Mouse (Mus musculus) liver, adult 2 months (tissue): ENCODE results near the gene Gsk3a. TPM values are rescaled to one million over a fixed set of nuclear protein-coding genes. Genes with fewer than 3 reads are reported as not detected.

Experiments
- DNase-seq: peaks from one replicate; pipeline ENCODE4 v3.0.0-alpha.2; 2011; ENCODE audit warnings: low read depth, low spot score; ENCODE audit errors: extremely low read depth
- H3K27ac ChIP-seq: fragments of 200-500 bp; replicated peaks from 2 replicates; pipeline ENCODE4 v1.5.1; 2012; ENCODE audit warnings: low read depth, mild to moderate bottlenecking, control low read depth, inconsistent platforms, low read length; ENCODE audit not compliant: insufficient read depth
- H3K27me3 ChIP-seq: fragments of 200-500 bp; 2 replicates; pipeline ENCODE4 v1.6.1; 2012; ENCODE audit warnings: mild to moderate bottlenecking, moderate library complexity, low read length, inconsistent platforms; ENCODE audit not compliant: control insufficient read depth, insufficient read depth
- H3K36me3 ChIP-seq: fragments of 200-500 bp; 2 replicates; pipeline ENCODE4 v1.6.1; 2012; ENCODE audit warnings: low read length, inconsistent platforms; ENCODE audit not compliant: control insufficient read depth, insufficient read depth
- H3K4me1 ChIP-seq: fragments of 200-500 bp; 2 replicates; pipeline ENCODE4 v1.6.1; 2011; ENCODE audit warnings: low read length; ENCODE audit not compliant: control insufficient read depth, insufficient read depth
- H3K4me3 ChIP-seq: fragments of 200-500 bp; 2 replicates; pipeline ENCODE4 v1.5.1; 2011; ENCODE audit warnings: low read depth, mild to moderate bottlenecking, control low read depth, low read length, moderate library complexity; ENCODE audit not compliant: insufficient read depth
- H3K79me2 ChIP-seq: fragments of 200-500 bp; 2 replicates; pipeline ENCODE4 v1.6.1; 2012; ENCODE audit warnings: inconsistent platforms, mild to moderate bottlenecking, low read length, moderate library complexity; ENCODE audit not compliant: control insufficient read depth, insufficient read depth
- H3K9ac ChIP-seq: fragments of 200-500 bp; 2 replicates; pipeline ENCODE4 v1.6.1; 2012; ENCODE audit warnings: low read depth, mild to moderate bottlenecking, control low read depth, inconsistent platforms, low read length
- CTCF ChIP-seq: fragments of 200-500 bp; IDR thresholded peaks from 2 replicates; pipeline ENCODE4 v1.5.1; 2011; ENCODE audit warnings: low read depth, low read length, control low read depth
- POLR2A ChIP-seq: fragments of 200-500 bp; IDR thresholded peaks from 2 replicates; pipeline ENCODE4 v1.6.1; 2011; ENCODE audit warnings: low read length, control low read depth; ENCODE audit not compliant: insufficient read depth; ENCODE audit errors: extremely low read depth
- WGBS: fragments of 180-500 bp; shearing (Covaris S2); methylation state at CpG from one replicate; pipeline ENCODE4 v1.1.7; 2018; 5-methylcytosine and 5-hydroxymethylcytosine counted together
- polyA plus RNA-seq: library from polyadenylated mRNA; depleted of rRNA; stranded (reverse); fragments of >200 nt; gene quantifications from 2 replicates; pipeline ENCODE4 v1.2.3, GENCODE M21; 2012
- total RNA-seq: library from RNA; depleted of rRNA; stranded (reverse); fragments of >200 nt; gene quantifications from 2 replicates; pipeline ENCODE4 v1.2.3, GENCODE M21; 2014

Gsk3a gene
- total and polyA plus RNA-seq, 2 experiments: 9.1 to 74.5 TPM

- WGBS: 90% methylated on average over 5 of the region's 5 CpGs
- DNase-seq: no peak
- Histone ChIP-seq H3K4me3 (no peak overlapping the region), H3K79me2 (peaks cover 18% of the 10 kb centered on the region; the same call in 1 of the 2 replicates), H3K9ac (no peak overlapping the region), H3K36me3 (no peaks in the 10 kb centered on the region; the same call in 1 of the 2 replicates), H3K27me3 (no peaks in the 10 kb centered on the region), H3K27ac (no peak overlapping the region), H3K4me1 (peaks cover 9% of the 10 kb centered on the region)
- TF ChIP-seq POLR2A: no peak
- TF ChIP-seq CTCF: no peak
These were observed 2.1 kb downstream of the Gsk3a start for GRCm38 (mm10) chr7:25235526-25235925.

DNA sequence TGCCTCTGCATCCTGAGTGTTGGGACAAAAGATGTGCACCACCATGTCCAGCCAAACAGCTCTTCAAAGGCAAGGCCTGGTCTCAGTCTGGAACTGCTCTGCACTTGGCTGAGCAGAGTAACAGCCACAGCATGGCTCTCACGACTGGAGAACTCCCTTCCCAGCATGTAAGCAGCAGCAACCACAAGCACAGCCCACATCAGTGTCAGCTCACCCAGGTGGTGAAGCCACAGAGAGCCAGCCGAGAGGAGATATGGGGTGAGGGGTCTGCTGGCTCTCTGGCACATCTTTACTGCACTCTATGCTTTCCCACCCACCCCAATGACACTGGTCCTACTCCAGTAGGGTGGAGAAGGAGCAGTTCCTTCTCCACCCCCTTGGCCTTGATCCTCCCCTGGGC lies 4.6 kb downstream of the Gsk3a start:
- Histone ChIP-seq H3K4me3 (no peak overlapping the region), H3K27me3 (no peaks in the 10 kb centered on the region), H3K36me3 (peaks cover 15% of the 10 kb centered on the region; the same call in 1 of the 2 replicates), H3K79me2 (peaks cover 18% of the 10 kb centered on the region; the same call in 1 of the 2 replicates), H3K27ac (no peak overlapping the region), H3K9ac (no peak overlapping the region), H3K4me1 (peaks cover 9% of the 10 kb centered on the region)
- WGBS: 83% methylated on average over 2 of the region's 2 CpGs
- no peak for DNase-seq
- TF ChIP-seq POLR2A (no peak), CTCF (no peak)

- H3K36me3 ChIP-seq: peaks cover 16% of the 10 kb centered on the region; the same call in 1 of the 2 replicates
- H3K9ac ChIP-seq: no peak overlapping the region
These were observed 5.5 kb downstream of the Gsk3a start for GRCm38 (mm10) chr7:25232101-25232648.

DNA sequence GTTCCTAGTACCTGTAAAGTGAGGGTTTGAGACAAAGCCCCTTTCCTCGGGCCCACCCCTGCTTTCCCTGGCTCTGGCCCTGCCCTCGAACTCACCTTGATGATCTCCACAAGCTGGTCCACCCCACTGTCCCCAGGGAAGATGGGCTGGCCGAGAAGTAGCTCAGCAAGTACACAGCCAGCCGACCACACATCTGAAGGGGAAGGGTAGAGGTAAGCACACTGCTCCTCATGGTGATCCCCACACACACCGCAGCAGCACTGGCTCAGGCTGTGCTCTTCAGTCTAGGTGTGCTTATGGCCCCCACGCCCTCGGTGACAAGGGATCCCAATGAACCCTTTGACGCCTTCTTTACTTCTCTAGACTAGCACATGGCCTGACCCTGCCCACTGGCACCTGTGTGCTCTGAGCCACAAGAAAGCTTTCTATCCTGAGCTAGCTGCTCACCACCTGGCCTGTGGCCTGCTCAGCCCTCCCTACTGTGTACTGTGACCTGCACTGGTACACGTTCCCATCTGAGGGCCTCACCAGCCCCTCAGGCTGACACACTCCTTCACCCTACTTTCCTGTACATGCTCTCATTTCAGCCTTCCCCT lies 6.9 kb downstream of the Gsk3a start:
- Histone ChIP-seq H3K4me3 (no peak overlapping the region), H3K27me3 (no peaks in the 10 kb centered on the region), H3K4me1 (peaks cover 3% of the 10 kb centered on the region; the same call in 1 of the 2 replicates), H3K9ac (no peak overlapping the region), H3K36me3 (peaks cover 16% of the 10 kb centered on the region; the same call in 1 of the 2 replicates), H3K79me2 (peaks cover 13% of the 10 kb centered on the region; the same call in 1 of the 2 replicates), H3K27ac (no peak overlapping the region)
- TF ChIP-seq CTCF: no peak
- no peak for TF ChIP-seq POLR2A
- WGBS: 84% methylated on average over 9 of the region's 9 CpGs
- no peak for DNase-seq

More at GRCm38 (mm10) chr7:25232101-25232648, 5.5 kb downstream of the Gsk3a start:
- Histone ChIP-seq H3K27me3 (no peaks in the 10 kb centered on the region), H3K79me2 (peaks cover 15% of the 10 kb centered on the region; the same call in 1 of the 2 replicates), H3K27ac (no peak overlapping the region), H3K4me3 (no peak overlapping the region), H3K4me1 (peaks cover 9% of the 10 kb centered on the region)
- 80% methylated on average over 5 of the region's 5 CpGs for WGBS
- TF ChIP-seq POLR2A: no peak
- no peak for TF ChIP-seq CTCF
- DNase-seq: no peak

- H3K27me3 ChIP-seq: no peaks in the 10 kb centered on the region
- peaks cover 16% of the 10 kb centered on the region; the same call in 1 of the 2 replicates for H3K36me3 ChIP-seq
- H3K4me3 ChIP-seq: no peak overlapping the region
- no peak overlapping the region for H3K27ac ChIP-seq
- 0 out of 2 replicates have a peak, but pooled peaks cover 1% of the 10 kb centered on the region for H3K4me1 ChIP-seq
- H3K79me2 ChIP-seq: peaks cover 16% of the 10 kb centered on the region; the same call in 1 of the 2 replicates
- no peak overlapping the region for H3K9ac ChIP-seq
- 80% methylated on average over 1 of the region's 1 CpGs for WGBS
- DNase-seq: peak; percentile 16
- TF ChIP-seq POLR2A: no peak
- TF ChIP-seq CTCF: no peak
These were observed 9.9 kb downstream of the Gsk3a start for GRCm38 (mm10) chr7:25227523-25228300.
